Mouse (Mus musculus): ENCODE results near the gene Ehd1.

DNA sequence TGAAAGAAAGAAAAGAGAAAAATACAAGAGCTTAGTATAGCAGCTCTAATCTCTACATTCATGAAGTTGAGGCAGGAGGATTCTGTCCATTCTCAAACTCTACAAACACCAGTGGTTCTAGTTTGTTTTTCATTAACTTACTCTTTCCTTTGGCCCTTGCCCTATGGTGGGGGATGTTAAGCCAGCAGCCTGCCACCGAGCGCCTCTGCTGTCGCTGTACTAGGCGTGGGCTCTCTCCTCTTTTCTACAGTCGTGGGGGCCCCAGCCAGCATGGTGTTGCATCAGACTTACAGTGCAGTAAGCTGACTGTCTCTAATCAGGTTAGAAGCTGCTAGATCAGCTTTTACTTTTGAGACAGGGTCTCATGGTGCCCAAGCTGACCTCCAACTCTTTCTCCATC lies 6.5 kb downstream of the Ehd1 start:
- TF ChIP-seq CTCF (IDR thresholded peaks at IDR 0.05; ENCODE audit: low read depth, low read length) (no peak), POLR2A (IDR thresholded peaks at IDR 0.05; ENCODE audit: insufficient read depth, low read length) (no peak)
